Mouse (Mus musculus) hindbrain, embryonic 15.5 days (tissue): ENCODE measurements around the gene Ptges3. TPM values are rescaled to one million over a fixed set of nuclear protein-coding genes. Genes with fewer than 3 reads are reported as not detected.
"Not testable (repeated sequence)": the region's sequence is repeated elsewhere in the genome, so short reads cannot be mapped to it uniquely, and the experiment has no call there.

Source experiments
- ATAC-seq: fragments of 200-750 bp; cut with Nextera tagmentation; 2 replicates; pipeline ENCODE4 v1.8.0; 2017; ENCODE audit warnings: low read depth, moderate number of reproducible peaks, moderate TSS enrichment; ENCODE audit not compliant: low FRiP score
- H3K27ac ChIP-seq: fragments of 300-500 bp; sonication (generic); replicated peaks from 2 replicates; pipeline ENCODE4 v1.5.1; 2015; ENCODE audit warnings: mild to moderate bottlenecking, inconsistent platforms
- H3K27me3 ChIP-seq: fragments of 300-500 bp; sonication (generic); 2 replicates; pipeline ENCODE4 v1.6.1; 2015; ENCODE audit warnings: control low read depth, inconsistent platforms
- H3K36me3 ChIP-seq: fragments of 300-500 bp; sonication (generic); 2 replicates; pipeline ENCODE4 v1.6.1; 2015; ENCODE audit warnings: control low read depth, inconsistent platforms
- H3K4me1 ChIP-seq: fragments of 300-500 bp; sonication (generic); replicated peaks from 2 replicates; pipeline ENCODE4 v1.6.1; 2015; ENCODE audit warnings: control low read depth, inconsistent platforms
- H3K4me2 ChIP-seq: fragments of 300-500 bp; sonication (generic); 2 replicates; pipeline ENCODE4 v1.6.1; 2015; ENCODE audit warnings: moderate library complexity, mild to moderate bottlenecking, inconsistent platforms
- H3K4me3 ChIP-seq: fragments of 300-500 bp; sonication (generic); 2 replicates; pipeline ENCODE4 v1.5.1; 2015; ENCODE audit warnings: mild to moderate bottlenecking, inconsistent platforms
- H3K9ac ChIP-seq: fragments of 300-500 bp; sonication (generic); 2 replicates; pipeline ENCODE4 v1.6.1; 2015; ENCODE audit warnings: inconsistent platforms
- H3K9me3 ChIP-seq: fragments of 300-500 bp; sonication (generic); 2 replicates; pipeline ENCODE4 v1.6.1; 2016; ENCODE audit warnings: control low read depth, inconsistent platforms
- WGBS: fragments of 180-500 bp; shearing (Covaris S2); methylation state at CpG from one replicate; pipeline ENCODE4 v1.1.7; 2015; 5-methylcytosine and 5-hydroxymethylcytosine counted together
- polyA plus RNA-seq: library from polyadenylated mRNA; unstranded; fragments of >200 nt; fragmentation: Nextera tagmentation; extraction: Ambion mirVana; gene quantifications from 2 replicates; pipeline ENCODE4 v1.2.1, GENCODE M21; 2015

The Ptges3 gene
- polyA plus RNA-seq, 1 experiment from 2014 or later, result 371 TPM

DNA sequence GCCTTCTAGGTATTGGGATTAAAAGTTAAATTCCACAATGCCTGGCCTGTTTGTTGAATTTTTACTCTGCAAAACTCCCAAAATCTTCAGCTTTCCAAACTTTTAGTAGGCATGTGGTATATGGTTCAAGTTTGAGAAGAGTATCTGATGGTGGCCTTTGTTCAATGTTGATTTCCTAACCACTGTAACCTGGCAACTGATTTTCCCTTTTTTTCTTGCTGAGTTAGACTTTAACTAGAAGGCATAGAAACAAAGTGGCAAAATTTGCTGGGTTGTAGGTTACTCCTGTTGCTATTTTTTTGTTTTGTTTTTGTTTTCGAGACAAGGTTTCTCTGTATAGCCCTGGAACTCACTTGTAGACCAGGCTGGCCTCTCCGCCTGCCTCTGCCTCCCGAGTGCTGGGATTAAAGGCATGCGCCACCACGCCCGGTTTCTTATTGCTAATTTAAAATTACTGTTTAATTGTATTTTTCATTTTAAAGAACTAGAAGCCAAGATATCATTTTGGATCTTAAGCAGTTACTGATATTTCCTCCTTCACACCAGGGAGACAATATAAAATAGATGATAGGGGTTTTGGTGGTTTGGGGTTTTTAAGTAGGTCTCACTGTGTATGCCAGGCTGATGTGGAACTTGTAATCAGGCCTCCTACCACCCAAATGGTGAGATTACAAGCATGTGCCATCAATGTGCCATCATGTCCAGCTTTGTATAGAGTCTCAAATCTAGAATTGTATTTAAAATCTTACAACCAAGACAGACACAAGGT, 3.7 kb downstream of the Ptges3 start:
- H3K4me1 ChIP-seq, result peaks cover 31% of the 10 kb centered on the region
- H3K27me3 ChIP-seq, result no peaks in the 10 kb centered on the region
- no peak overlapping the region for H3K27ac ChIP-seq
- no peak overlapping the region for H3K4me2 ChIP-seq
- no peak for ATAC-seq
- no peak overlapping the region for H3K9ac ChIP-seq
- no peak overlapping the region for H3K4me3 ChIP-seq
- 96% methylated on average over 6 of the region's 6 CpGs for WGBS
- H3K36me3 ChIP-seq, result no peaks in the 10 kb centered on the region
- H3K9me3 ChIP-seq, result no peaks in the 10 kb centered on the region

DNA sequence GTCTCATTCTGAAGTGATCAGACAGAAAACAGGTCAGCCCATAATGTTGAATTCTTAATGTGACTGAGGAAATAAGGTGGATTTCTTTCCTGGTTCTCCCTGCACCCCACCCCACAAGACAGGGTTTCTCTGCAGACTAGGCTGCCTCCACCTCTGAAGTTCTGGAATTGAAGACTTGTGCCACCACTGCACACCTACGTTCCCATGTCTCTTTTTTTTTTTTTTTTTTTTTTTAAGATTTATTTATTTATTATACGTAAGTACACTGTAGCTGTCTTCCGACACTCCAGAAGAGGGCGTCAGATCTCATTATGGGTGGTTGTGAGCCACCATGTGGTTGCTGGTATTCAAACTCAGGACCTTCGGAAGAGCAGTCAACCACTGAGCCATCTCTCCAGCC, 7.3 kb downstream of the Ptges3 start:
- H3K36me3 ChIP-seq, result peaks cover 19% of the 10 kb centered on the region
- H3K4me3 ChIP-seq, result no peak overlapping the region
- H3K27me3 ChIP-seq, result no peaks in the 10 kb centered on the region
- H3K9me3 ChIP-seq, result no peaks in the 10 kb centered on the region
- WGBS, result 80% methylated on average over 5 of the region's 5 CpGs
- ATAC-seq, result no peak
- no peak overlapping the region for H3K27ac ChIP-seq
- H3K4me1 ChIP-seq, result peaks cover 10% of the 10 kb centered on the region
- no peak overlapping the region for H3K9ac ChIP-seq
- H3K4me2 ChIP-seq, result no peak overlapping the region

DNA sequence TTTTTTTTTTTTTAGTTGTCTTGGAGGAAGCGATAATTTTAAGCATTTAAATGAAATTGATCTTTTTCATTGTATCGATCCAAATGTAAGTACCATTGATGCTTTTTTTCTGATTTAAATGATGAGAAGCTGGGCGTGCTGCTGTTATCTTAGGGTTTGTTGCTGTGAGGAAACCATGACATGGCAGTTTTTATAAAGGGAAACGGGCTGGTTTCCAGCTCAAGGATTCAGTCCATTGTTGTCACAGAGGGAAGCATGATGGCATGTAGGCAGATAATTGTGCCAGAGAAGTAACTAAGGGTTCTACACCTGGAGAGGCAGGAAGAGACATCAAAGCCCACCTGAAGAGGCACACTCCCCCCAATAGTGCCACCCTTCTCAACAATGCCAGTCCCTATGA, 10.4 kb downstream of the Ptges3 start:
- H3K27ac ChIP-seq, result no peak overlapping the region
- peaks cover 47% of the 10 kb centered on the region for H3K36me3 ChIP-seq
- 92% methylated on average over 4 of the region's 4 CpGs for WGBS
- H3K4me1 ChIP-seq, result no peaks in the 10 kb centered on the region
- no peak for ATAC-seq
- H3K27me3 ChIP-seq, result no peaks in the 10 kb centered on the region
- no peak overlapping the region for H3K4me3 ChIP-seq
- no peaks in the 10 kb centered on the region for H3K9me3 ChIP-seq
- H3K4me2 ChIP-seq, result no peak overlapping the region
- no peak overlapping the region for H3K9ac ChIP-seq

DNA sequence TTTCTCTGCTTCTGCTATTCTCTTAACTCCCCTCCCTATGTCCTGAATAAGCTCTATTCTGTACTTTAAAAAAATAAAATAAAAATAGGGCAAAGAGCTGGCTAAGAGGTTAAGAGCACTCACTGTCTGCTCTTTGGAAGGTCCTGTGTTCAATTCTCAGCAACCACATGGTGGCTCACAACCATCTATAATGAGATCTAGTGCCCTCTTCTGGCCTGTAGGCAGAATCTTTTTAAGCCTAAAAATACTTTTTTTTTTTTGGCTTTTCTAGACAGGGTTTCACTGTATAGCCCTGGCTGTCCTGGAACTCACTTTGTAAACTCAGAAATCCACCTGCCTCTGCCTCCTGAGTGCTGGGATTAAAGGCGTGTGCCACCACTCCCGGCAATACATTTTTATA, 11.7 kb downstream of the Ptges3 start:
- not testable (repeated sequence) for H3K9ac ChIP-seq, H3K4me1 ChIP-seq, H3K4me2 ChIP-seq, H3K4me3 ChIP-seq, H3K27me3 ChIP-seq, ATAC-seq, H3K9me3 ChIP-seq, H3K27ac ChIP-seq
- H3K36me3 ChIP-seq, result peaks cover 55% of the 10 kb centered on the region
- 98% methylated on average over 2 of the region's 2 CpGs for WGBS

DNA sequence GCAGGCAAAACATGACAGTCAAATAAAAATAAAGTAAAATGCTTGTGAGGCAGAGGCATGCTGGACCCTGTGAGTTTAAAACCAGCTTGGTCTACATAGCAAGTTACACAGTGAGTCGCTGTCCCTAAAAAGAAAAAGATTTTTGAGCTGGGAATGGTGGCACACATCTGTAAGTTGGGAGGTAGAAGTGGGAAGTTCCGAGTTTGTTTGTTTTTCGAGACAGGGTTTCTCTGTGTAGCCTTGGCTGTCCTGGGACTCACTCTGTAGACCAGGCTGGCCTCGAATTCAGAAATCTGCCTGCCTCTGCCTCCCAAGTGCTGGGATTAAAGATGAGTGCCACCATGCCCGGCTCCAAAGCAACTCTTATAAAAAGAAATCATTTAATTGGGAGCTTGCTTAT, 19.5 kb downstream of the Ptges3 start:
- H3K9ac ChIP-seq, H3K9me3 ChIP-seq, H3K27me3 ChIP-seq, H3K4me3 ChIP-seq, H3K4me2 ChIP-seq, H3K27ac ChIP-seq, ATAC-seq, H3K4me1 ChIP-seq: not testable (repeated sequence)
- 78% methylated on average over 5 of the region's 5 CpGs for WGBS
- peaks cover 31% of the 10 kb centered on the region for H3K36me3 ChIP-seq

DNA sequence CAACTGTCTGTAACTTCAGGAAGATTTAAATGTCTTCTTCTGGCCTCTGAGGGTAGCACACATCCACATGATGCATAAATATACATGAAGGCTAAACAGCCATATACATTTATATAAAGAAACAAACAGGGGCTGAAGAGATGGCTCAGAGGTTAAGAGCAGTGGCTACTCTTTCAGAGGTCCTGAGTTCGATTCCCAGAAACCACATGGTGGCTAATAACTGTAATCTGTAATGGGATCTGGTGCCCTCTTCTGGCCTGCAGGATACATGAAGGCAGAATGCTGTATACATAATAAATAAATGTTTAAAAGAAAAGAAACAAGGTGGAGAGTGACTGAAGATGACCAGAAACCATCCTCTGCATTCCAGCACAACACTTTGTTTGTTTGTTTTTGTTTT, 21.7 kb downstream of the Ptges3 start:
- WGBS, result 83% methylated on average over 1 of the region's 1 CpGs
- Histone ChIP-seq H3K4me3 (no peak overlapping the region), H3K9me3 (no peaks in the 10 kb centered on the region), H3K27ac (no peak overlapping the region), H3K27me3 (no peaks in the 10 kb centered on the region), H3K9ac (no peak overlapping the region), H3K4me1 (peaks cover 21% of the 10 kb centered on the region), H3K36me3 (peaks cover 23% of the 10 kb centered on the region), H3K4me2 (no peak overlapping the region)
- no peak for ATAC-seq

DNA sequence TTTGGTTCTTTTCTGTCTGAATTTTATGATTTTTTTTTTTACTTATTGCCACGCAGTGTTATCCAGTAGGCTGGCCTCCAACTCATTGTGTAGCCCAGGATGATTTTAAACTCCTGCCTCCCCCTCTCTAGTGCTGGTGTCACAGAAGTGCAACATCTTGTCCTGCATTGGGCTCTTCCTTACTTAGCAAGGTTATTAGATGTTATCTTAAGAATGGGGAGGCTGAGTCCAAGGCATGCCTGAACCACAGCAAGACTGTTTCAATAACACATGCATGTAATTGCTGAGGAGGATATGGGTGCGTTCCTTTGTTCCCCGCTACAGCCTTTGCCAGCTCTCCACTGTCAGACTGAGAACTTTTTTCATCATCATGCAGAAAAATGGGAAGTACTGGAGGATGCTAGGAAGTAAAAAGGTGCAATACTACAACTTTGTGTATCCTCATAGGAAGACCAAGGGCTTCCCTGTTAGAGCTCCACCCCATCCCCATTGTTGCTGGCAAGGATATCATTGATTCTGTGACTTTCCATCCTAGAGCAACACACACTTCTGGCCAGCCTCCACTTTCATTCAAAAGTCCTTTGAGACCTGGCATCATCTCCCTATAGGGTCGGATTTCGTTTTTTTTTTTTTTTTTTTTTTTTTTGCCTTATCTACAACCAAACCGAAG, 23.2 kb downstream of the Ptges3 start:
- no peaks in the 10 kb centered on the region for H3K27me3 ChIP-seq
- peak overlapping the region; percentile 92 for H3K27ac ChIP-seq
- H3K36me3 ChIP-seq, result peaks cover 33% of the 10 kb centered on the region
- peak overlapping the region; percentile 66 for H3K4me2 ChIP-seq
- no peak for ATAC-seq
- no peaks in the 10 kb centered on the region for H3K9me3 ChIP-seq
- peak overlapping the region; percentile 75 for H3K4me3 ChIP-seq
- peaks cover 27% of the 10 kb centered on the region for H3K4me1 ChIP-seq
- 61% methylated on average over 6 of the region's 6 CpGs for WGBS
- H3K9ac ChIP-seq, result peak overlapping the region; percentile 80; the same call in 1 of the 2 replicates

DNA sequence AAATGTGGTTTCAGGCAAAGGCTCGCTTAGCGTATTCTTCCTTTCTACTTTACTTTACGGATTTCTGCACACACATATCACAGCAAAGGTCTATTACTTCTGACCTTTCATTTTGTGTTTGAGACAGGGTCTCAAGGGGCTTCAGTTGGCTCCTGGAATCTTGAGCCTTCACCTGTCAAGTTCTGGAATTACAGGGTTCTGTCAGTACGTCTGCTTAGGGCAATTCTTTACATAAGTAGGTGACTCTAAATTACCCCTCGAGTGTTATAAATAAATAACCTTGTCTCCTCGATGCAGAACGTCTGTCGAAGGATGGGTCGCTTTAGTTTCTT, 23.7 kb downstream of the Ptges3 start:
- ATAC-seq, result no peak
- no peaks in the 10 kb centered on the region for H3K27me3 ChIP-seq
- H3K9ac ChIP-seq, result peak overlapping the region; percentile 80
- H3K9me3 ChIP-seq, result no peaks in the 10 kb centered on the region
- peak overlapping the region; percentile 75 for H3K4me3 ChIP-seq
- H3K27ac ChIP-seq, result peak overlapping the region; percentile 92
- 14% methylated on average over 9 of the region's 9 CpGs for WGBS
- peaks cover 32% of the 10 kb centered on the region for H3K36me3 ChIP-seq
- peaks cover 27% of the 10 kb centered on the region for H3K4me1 ChIP-seq
- peak overlapping the region; percentile 66 for H3K4me2 ChIP-seq

DNA sequence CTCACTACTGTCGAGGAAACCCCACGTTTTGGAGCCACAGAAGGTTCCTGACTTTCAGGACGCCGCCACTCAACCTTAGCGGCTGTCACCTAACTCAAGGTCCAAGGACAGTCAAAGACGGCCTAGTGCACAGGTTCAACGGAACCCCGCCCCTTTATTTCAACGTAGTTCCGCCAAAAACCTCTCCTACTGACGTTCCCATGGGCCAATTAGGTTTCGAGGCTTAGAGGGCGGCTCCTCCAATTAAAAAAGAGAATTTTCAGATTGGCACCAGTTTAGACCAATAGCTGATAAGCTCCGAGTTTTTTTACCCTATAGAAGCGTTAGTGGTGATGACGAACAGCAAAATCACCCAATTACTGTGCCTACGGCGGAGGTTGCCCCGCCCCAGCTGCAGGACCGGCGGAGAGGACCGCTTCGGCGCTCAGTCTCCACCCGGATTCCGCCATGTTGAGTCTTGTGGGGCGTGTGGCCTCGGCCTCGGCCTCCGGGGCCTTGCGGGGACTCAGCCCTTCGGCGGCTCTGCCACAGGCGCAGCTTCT, 24.2 kb downstream of the Ptges3 start, which contains the start of gene Atp5b:
Gene Atp5b, plus strand, starts transcription at position 394 of the 542 bp plus-strand sequence.
- Histone ChIP-seq H3K4me3 (peak within 1 kb of the TSS; percentile 75), H3K27ac (peak within 1 kb of the TSS; percentile 94), H3K4me2 (peak within 1 kb of the TSS; percentile 78), H3K9me3 (no peaks in the 10 kb centered on the region), H3K27me3 (no peaks in the 10 kb centered on the region), H3K9ac (peak within 1 kb of the TSS; percentile 95), H3K4me1 (peaks cover 27% of the 10 kb centered on the region), H3K36me3 (peaks cover 33% of the 10 kb centered on the region)
- under 1% methylated on average over 34 of the region's 34 CpGs for WGBS
- peak; percentile 99 for ATAC-seq

DNA sequence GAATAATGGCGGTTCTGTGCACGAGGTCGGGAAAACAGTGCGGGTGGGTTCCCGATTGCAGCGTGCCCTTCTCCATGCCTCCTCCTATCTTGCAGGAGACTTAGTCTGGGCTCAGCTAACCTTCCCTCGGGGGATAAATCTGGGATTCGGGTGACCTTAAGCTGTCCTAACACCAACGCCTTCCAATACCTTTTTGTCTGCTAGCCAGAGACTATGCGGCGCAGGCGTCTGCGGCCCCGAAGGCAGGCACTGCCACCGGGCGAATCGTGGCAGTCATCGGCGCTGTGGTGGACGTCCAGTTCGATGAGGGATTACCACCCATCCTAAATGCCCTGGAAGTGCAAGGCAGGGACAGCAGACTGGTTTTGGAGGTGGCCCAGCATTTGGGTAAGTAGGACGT, 24.9 kb downstream of the Ptges3 start:
- Histone ChIP-seq H3K27ac (peak overlapping the region; percentile 94), H3K27me3 (no peaks in the 10 kb centered on the region), H3K36me3 (peaks cover 39% of the 10 kb centered on the region), H3K9me3 (no peaks in the 10 kb centered on the region), H3K4me3 (peak overlapping the region; percentile 75), H3K9ac (peak overlapping the region; percentile 95), H3K4me1 (peaks cover 27% of the 10 kb centered on the region), H3K4me2 (peak overlapping the region; percentile 78)
- WGBS, result under 1% methylated on average over 22 of the region's 22 CpGs
- no peak for ATAC-seq

DNA sequence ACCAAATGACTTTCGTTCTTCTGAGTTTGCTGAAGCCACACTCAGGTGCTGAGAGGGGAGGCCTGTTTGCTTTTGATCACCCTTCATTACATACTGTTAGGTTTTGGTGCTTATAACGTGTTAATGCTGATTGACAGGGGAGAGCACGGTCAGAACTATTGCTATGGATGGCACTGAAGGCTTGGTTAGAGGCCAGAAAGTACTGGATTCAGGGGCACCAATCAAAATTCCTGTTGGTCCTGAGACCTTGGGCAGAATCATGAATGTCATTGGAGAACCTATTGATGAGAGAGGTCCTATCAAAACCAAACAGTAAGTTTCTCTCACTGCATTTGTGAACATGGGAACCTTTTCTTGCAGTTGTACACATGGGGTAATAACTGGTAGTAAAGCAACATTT, 25.4 kb downstream of the Ptges3 start:
- 5% methylated on average over 3 of the region's 3 CpGs for WGBS

DNA sequence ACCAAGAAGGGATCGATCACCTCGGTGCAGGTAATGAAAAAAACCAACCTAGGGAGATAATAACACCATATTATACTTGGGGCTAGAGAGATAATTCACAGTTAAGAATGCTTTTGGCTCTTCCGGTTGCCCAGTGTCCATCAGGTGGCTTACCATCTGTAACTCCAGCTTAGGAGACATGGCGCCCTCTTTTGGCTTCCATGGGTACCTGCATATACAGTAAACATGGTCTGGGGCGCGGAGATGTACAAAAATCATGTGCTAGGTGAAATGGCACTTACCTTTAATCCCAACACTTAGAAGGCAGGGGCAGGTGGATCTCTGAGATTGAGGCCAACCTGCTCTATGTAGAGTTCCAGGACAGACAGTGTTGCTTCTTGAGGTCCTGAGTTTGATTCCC, 27.6 kb downstream of the Ptges3 start:
- no peak overlapping the region for H3K9ac ChIP-seq
- WGBS, result 83% methylated on average over 6 of the region's 6 CpGs
- H3K36me3 ChIP-seq, result peaks cover 61% of the 10 kb centered on the region
- no peaks in the 10 kb centered on the region for H3K9me3 ChIP-seq
- H3K27me3 ChIP-seq, result no peaks in the 10 kb centered on the region
- no peak for ATAC-seq
- no peak overlapping the region for H3K27ac ChIP-seq
- H3K4me2 ChIP-seq, result no peak overlapping the region
- H3K4me3 ChIP-seq, result no peak overlapping the region
- peaks cover 35% of the 10 kb centered on the region for H3K4me1 ChIP-seq

More for the DNA sequence above, 25.4 kb downstream of the Ptges3 start:
- Histone ChIP-seq H3K27ac (peak overlapping the region; percentile 94; the same call in 1 of the 2 replicates), H3K4me3 (peak overlapping the region; percentile 75), H3K4me2 (peak overlapping the region; percentile 78), H3K9ac (peak overlapping the region; percentile 95), H3K4me1 (peaks cover 27% of the 10 kb centered on the region), H3K36me3 (peaks cover 44% of the 10 kb centered on the region), H3K27me3 (no peaks in the 10 kb centered on the region), H3K9me3 (no peaks in the 10 kb centered on the region)
- no peak for ATAC-seq
